Mouse (Mus musculus): ENCODE data around the gene Myo15b. TPM values are rescaled to one million over a fixed set of nuclear protein-coding genes. Genes with fewer than 3 reads are reported as not detected.

Myo15b gene
- total RNA-seq, 2 experiments from 2014 or later, result 1.1 to 6.8 TPM

- no peak for DNase-seq (ENCODE audit: low spot score in 2 of 2)
These were observed 5.7 kb downstream of the Myo15b start for GRCm38 (mm10) chr11:115863895-115864294.

- no peak for DNase-seq (ENCODE audit: low spot score in 2 of 2)
These were observed 11.2 kb downstream of the Myo15b start for GRCm38 (mm10) chr11:115869393-115869792.

GRCm38 (mm10) chr11:115872437-115872836 lies 14.2 kb downstream of the Myo15b start:
- DNase-seq (ENCODE audit: low spot score in 2 of 2), result no peak

GRCm38 (mm10) chr11:115875935-115876334 lies 17.7 kb downstream of the Myo15b start:
- no peak for DNase-seq (ENCODE audit: low spot score in 2 of 2)

- no peak for DNase-seq (ENCODE audit: low spot score in 2 of 2)
These were observed 18.2 kb downstream of the Myo15b start for GRCm38 (mm10) chr11:115876438-115876837.

- DNase-seq (ENCODE audit: low spot score in 2 of 2), result no peak
These were observed 19.1 kb downstream of the Myo15b start for GRCm38 (mm10) chr11:115877174-115877755.

GRCm38 (mm10) chr11:115878071-115878470 lies 19.9 kb downstream of the Myo15b start:
- no peak for DNase-seq (ENCODE audit: low spot score in 2 of 2)

GRCm38 (mm10) chr11:115881002-115881401 lies 22.8 kb downstream of the Myo15b start:
- no peak for DNase-seq (ENCODE audit: low spot score in 2 of 2)

- DNase-seq (ENCODE audit: low spot score in 2 of 2), result no peak
These were observed 25.0 kb downstream of the Myo15b start for GRCm38 (mm10) chr11:115883251-115883650.

- no peak for DNase-seq (ENCODE audit: low spot score in 2 of 2)
These were observed 26.2 kb downstream of the Myo15b start for GRCm38 (mm10) chr11:115884361-115884760.

GRCm38 (mm10) chr11:115885281-115885680 lies 27.1 kb downstream of the Myo15b start:
- DNase-seq (ENCODE audit: low spot score in 2 of 2), result no peak

GRCm38 (mm10) chr11:115886446-115886845 lies 28.2 kb downstream of the Myo15b start:
- DNase-seq (ENCODE audit: low spot score in 2 of 2), result no peak

GRCm38 (mm10) chr11:115888020-115888419 lies 29.8 kb downstream of the Myo15b start:
- no peak for DNase-seq (ENCODE audit: low spot score in 2 of 2)

GRCm38 (mm10) chr11:115889159-115889558 lies 31.0 kb downstream of the Myo15b start:
- DNase-seq (ENCODE audit: low spot score in 2 of 2), result no peak

GRCm38 (mm10) chr11:115892213-115892612 lies 34.0 kb downstream of the Myo15b start:
- DNase-seq (ENCODE audit: low spot score in 2 of 2), result no peak

GRCm38 (mm10) chr11:115893071-115893470 lies 34.9 kb downstream of the Myo15b start:
- DNase-seq (ENCODE audit: low spot score in 2 of 2), result no peak

GRCm38 (mm10) chr11:115894755-115895520 lies 36.7 kb downstream of the Myo15b start:
- no peak for DNase-seq (ENCODE audit: low spot score in 2 of 2)

- DNase-seq (ENCODE audit: low spot score in 2 of 2), result no peak
These were observed 40.2 kb downstream of the Myo15b start for GRCm38 (mm10) chr11:115898446-115898845.

- no peak for DNase-seq (ENCODE audit: low spot score in 2 of 2)
These were observed 40.7 kb downstream of the Myo15b start for GRCm38 (mm10) chr11:115898886-115899285.

GRCm38 (mm10) chr11:115899486-115900266 lies 41.5 kb downstream of the Myo15b start, which contains the start of gene Smim5:
TSS of gene Smim5 (plus strand) at chr11:115899966.
- peak in 1 of 2 experiments; percentile 22 for DNase-seq (ENCODE audit: low spot score in 2 of 2)

GRCm38 (mm10) chr11:115900561-115901337 lies 42.5 kb downstream of the Myo15b start:
- DNase-seq (ENCODE audit: low spot score in 2 of 2), result no peak
